Mouse (Mus musculus): ENCODE data around the gene Rnd2. TPM values are rescaled to one million over a fixed set of nuclear protein-coding genes. Genes with fewer than 3 reads are reported as not detected.

Rnd2 gene
- total and polyA plus RNA-seq, 3 experiments = 1.4 to 4.5 (median 2.8) TPM

GRCm38 (mm10) chr11:101477194-101477551 lies 12.4 kb downstream of the Rnd2 start:
- no peak for TF ChIP-seq KAT2A (IDR thresholded peaks at IDR 0.05; ENCODE audit: insufficient replicate concordance, low read length)
- TF ChIP-seq MEF2A (IDR thresholded peaks at IDR 0.05; ENCODE audit: borderline replicate concordance, low read depth, low read length) = no peak
- TF ChIP-seq RCOR1 (conservative IDR thresholded peaks at IDR 0.05; ENCODE audit: low read depth, low read length) = no peak
- TF ChIP-seq CTCF (conservative IDR thresholded peaks at IDR 0.05 in 1 of 2, IDR thresholded peaks at IDR 0.05 in 1 of 2; ENCODE audit: low read depth in 2 of 2, low read length in 2 of 2) = no peak
- TF ChIP-seq CHD2 (IDR thresholded peaks at IDR 0.05; ENCODE audit: low read length) = no peak
- no peak for TF ChIP-seq PAX5 (IDR thresholded peaks at IDR 0.05; ENCODE audit: low read length)
- TF ChIP-seq TCF12 (IDR thresholded peaks at IDR 0.05; ENCODE audit: low read depth, low read length) = no peak
- no peak for TF ChIP-seq GABPA (IDR thresholded peaks at IDR 0.05; ENCODE audit: insufficient replicate concordance, low read depth, low read length)
- TF ChIP-seq POLR2AphosphoS2 (IDR thresholded peaks at IDR 0.05; ENCODE audit: low read depth, low read length) = no peak
- no peak for TF ChIP-seq IRF4 (IDR thresholded peaks at IDR 0.05; ENCODE audit: low read depth, low read length)
- no peak for TF ChIP-seq MAFK (IDR thresholded peaks at IDR 0.05; ENCODE audit: insufficient replicate concordance, low read length)
- TF ChIP-seq MYC (IDR thresholded peaks at IDR 0.05; ENCODE audit: low read depth, low read length) = no peak
- dilution Hi-C loops (cut with MboI; ENCODE audit: extremely low pct_ligation_motif_present, extremely low pct_unique_long_range_greater_than_20kb, low sequenced_read_pairs) = no loop called here

GRCm38 (mm10) chr11:101477552-101478211 lies 12.9 kb downstream of the Rnd2 start:
- Histone ChIP-seq H3K4me3 (replicated peaks in 1 of 3; ENCODE audit: low read depth in 2 of 3, low read length in 2 of 3, poor library complexity in 1 of 3) (no peak overlapping the region), H3K36me3 (replicated peaks in 1 of 2; ENCODE audit: control insufficient read depth in 1 of 2, insufficient read depth in 1 of 2, low read length in 1 of 2) (no peaks in the 10 kb centered on the region), H3K9me3 (replicated peaks; ENCODE audit: low read length) (no peaks in the 10 kb centered on the region), H3K4me1 (ENCODE audit: control insufficient read depth in 1 of 2, insufficient read depth in 2 of 2) (peaks cover 10 to 16% of the 10 kb centered on the region in 2 experiments), H3K9ac (ENCODE audit: insufficient read depth, low read depth) (no peak overlapping the region), H3K27ac (ENCODE audit: insufficient read depth, low read depth) (no peak overlapping the region), H3K27me3 (replicated peaks) (no peaks in the 10 kb centered on the region), H3K79me2 (replicated peaks; ENCODE audit: control insufficient read depth, extremely low read depth, insufficient read depth, poor library complexity, severe bottlenecking) (no peaks in the 10 kb centered on the region), H3K4me2 (ENCODE audit: insufficient read depth, low read depth, poor library complexity, severe bottlenecking) (no peak overlapping the region)
- in situ Hi-C loops (cut with MboI; ENCODE audit: low pct_ligation_motif_present, low pct_unique_long_range_greater_than_20kb, low sequenced_read_pairs) = no loop called here
- DNase-seq (ENCODE audit: extremely low read depth) = no peak
- TF ChIP-seq JUN (IDR thresholded peaks at IDR 0.05; ENCODE audit: insufficient read depth, low read depth, low read length) (no peak), RAD21 (IDR thresholded peaks at IDR 0.05; ENCODE audit: low read depth, low read length) (no peak), KAT2A (IDR thresholded peaks at IDR 0.05; ENCODE audit: insufficient replicate concordance, low read length) (no peak), MAZ (IDR thresholded peaks at IDR 0.05; ENCODE audit: low read depth, low read length) (no peak), ZMIZ1 (IDR thresholded peaks at IDR 0.05; ENCODE audit: low read depth, low read length) (no peak), USF2 (conservative IDR thresholded peaks at IDR 0.05; ENCODE audit: low read depth, low read length) (no peak), CHD1 (IDR thresholded peaks at IDR 0.05; ENCODE audit: low read depth, low read length) (no peak), BHLHE40 (IDR thresholded peaks at IDR 0.05; ENCODE audit: low read depth, low read length) (no peak), CTCF (conservative IDR thresholded peaks at IDR 0.05 in 1 of 2, IDR thresholded peaks at IDR 0.05 in 1 of 2; ENCODE audit: low read depth in 2 of 2, low read length in 2 of 2) (no peak), SMC3 (IDR thresholded peaks at IDR 0.05; ENCODE audit: low read depth, low read length) (no peak)
- dilution Hi-C loops (cut with MboI; ENCODE audit: extremely low pct_ligation_motif_present, extremely low pct_unique_long_range_greater_than_20kb, low sequenced_read_pairs) = no loop called here

More at GRCm38 (mm10) chr11:101477194-101477551, 12.4 kb downstream of the Rnd2 start:
- no peak overlapping the region for H3K9ac ChIP-seq (ENCODE audit: insufficient read depth, low read depth)
- no peak for DNase-seq (ENCODE audit: extremely low read depth)
- H3K27ac ChIP-seq (ENCODE audit: insufficient read depth, low read depth) = no peak overlapping the region
- peaks cover 12 to 21% of the 10 kb centered on the region in 2 experiments for H3K4me1 ChIP-seq (ENCODE audit: control insufficient read depth in 1 of 2, insufficient read depth in 2 of 2)
- H3K79me2 ChIP-seq (replicated peaks; ENCODE audit: control insufficient read depth, extremely low read depth, insufficient read depth, poor library complexity, severe bottlenecking) = no peaks in the 10 kb centered on the region
- no peaks in the 10 kb centered on the region for H3K9me3 ChIP-seq (replicated peaks; ENCODE audit: low read length)
- H3K4me2 ChIP-seq (ENCODE audit: insufficient read depth, low read depth, poor library complexity, severe bottlenecking) = no peak overlapping the region
- no peaks in the 10 kb centered on the region for H3K36me3 ChIP-seq (replicated peaks in 1 of 2; ENCODE audit: control insufficient read depth in 1 of 2, insufficient read depth in 1 of 2, low read length in 1 of 2)
- in situ Hi-C loops (cut with MboI; ENCODE audit: low pct_ligation_motif_present, low pct_unique_long_range_greater_than_20kb, low sequenced_read_pairs) = no loop called here
- H3K4me3 ChIP-seq (replicated peaks in 1 of 3; ENCODE audit: low read depth in 2 of 3, low read length in 2 of 3, poor library complexity in 1 of 3) = no peak overlapping the region
- no peaks in the 10 kb centered on the region for H3K27me3 ChIP-seq (replicated peaks)
